Mouse (Mus musculus) spleen, postnatal 4 days (tissue): ENCODE measurements around the gene Dock9.

ENCODE experiments used
- DNase-seq, 2 experiments: peaks; one replicate each; pipeline ENCODE4 v3.0.0; 2022; ENCODE audit warnings: low spot score in 2 of 2

Dock9 gene

DNA sequence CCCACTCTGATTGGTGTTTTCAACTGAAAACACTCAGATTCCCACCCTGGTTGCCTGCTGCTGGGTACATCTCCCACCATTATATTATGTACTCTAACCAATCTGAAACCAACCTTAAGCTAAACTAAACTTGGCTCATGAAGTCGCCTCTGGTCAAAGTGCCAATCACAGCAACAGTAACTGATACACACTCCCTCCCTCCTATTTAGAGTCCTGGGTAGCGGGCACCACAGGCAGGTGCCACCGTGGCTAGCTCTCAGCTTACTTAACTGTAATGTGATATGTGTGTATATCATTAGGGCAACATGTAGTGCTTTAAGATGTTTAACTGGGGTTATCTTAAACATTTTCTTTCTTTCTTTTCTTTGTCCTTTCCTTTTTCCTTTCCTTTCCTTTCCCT is 177.1 kb downstream of the Dock9 start:
- no peak for DNase-seq

DNA sequence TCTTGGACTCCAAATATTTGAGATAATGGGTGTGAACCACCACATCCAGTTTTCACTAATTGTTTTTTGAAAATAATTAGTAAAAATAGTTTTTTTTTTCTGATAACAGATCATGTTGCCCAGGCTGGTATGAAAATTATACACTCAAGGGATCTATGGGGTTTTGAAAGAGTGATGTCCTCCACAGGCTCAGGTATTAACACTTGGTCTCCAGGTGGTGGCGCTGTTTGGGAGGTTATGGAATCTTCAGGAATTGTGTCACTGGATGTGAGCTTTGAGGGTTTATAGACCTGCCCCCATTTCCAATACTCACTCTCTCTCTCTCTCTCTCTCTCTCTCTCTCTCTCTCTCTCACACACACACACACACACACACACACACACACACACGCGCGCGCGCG is 177.5 kb downstream of the Dock9 start:
- no peak for DNase-seq

DNA sequence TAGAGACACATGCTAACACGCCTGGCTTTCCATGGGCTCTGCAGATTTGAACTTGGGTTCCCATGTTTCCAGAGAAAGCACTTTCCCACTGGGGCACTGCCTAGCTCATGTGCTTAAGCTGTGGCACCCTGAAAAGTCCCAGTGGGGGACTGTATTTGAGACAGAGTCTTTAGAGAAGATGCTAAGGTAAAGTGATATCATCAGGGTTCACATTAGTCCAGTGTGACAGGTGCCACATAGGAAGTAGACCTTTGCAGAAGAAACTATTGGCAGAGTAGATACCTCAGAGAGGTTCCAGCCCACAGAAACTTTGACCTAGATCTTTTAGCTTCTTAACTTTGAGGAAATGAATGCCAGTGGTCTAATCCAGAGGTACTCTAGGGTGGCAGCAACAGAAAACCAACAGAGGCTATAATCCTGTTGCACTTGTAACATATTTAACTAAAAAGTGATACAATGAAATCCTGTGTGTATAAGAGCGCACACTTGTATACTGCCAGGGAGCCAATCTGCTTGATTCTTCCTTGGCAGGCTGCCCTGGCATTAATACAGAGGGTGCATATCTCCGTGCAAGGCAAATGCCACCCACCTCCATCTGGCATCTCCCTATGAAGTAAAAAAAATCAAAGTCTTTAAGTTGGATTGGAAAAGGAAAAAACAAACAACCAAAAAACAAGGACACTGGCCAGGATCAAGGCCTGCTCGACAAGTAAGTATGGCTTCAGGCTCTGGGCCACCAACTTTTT is 179.8 kb downstream of the Dock9 start:
- DNase-seq = no peak

DNA sequence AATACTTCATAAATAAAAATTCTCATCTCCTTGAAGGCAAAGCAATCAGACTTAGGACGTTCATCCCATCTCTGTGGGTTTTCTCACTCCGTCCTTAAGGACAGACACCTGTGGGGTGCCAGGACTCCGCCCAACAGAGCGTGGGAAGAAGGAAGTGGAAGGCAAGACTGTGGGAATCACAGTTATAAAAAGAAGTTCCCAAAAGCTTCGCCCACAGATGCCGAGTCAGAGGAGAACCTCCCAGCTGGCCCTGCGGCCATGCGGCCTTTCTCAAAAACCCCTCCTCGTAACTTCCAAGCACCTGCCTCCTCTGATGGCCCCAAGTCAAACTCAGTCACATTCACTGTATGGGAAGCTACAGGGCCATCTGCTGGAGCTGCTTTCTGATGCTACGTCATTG is 182.2 kb downstream of the Dock9 start:
- DNase-seq = no peak

DNA sequence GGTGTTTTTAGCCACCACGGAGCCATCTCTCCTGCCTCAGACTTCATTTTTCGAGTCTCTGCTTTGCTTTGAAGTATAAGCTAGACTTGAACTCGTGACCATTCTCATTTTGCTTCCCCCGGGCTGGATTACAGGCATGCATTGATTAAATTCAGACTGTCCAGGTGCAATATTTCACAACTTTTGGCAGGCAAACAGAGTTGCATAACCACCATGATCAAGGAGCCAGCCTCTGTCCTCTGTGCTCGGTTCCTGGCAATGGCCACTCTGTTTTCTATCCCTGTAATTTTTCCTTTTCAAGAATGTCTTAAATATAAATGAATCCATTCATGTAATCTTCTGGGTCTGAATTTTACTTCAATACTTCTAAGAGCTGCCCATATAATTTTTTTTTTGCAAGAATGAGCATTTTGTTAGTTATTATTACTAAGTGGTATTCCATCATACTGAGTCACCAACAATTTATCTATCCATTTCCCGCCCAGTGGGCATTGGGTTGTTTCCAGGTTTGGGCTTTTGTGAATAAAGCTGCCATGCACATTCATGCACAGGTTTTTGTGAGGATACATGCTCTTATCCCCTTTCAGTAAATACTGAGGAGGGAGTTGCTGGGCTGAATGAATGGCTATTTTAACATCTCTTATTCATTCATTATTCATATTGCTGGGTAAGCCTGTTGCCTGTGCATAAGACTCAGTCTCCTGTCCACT is 183.0 kb downstream of the Dock9 start:
- no peak for DNase-seq

DNA sequence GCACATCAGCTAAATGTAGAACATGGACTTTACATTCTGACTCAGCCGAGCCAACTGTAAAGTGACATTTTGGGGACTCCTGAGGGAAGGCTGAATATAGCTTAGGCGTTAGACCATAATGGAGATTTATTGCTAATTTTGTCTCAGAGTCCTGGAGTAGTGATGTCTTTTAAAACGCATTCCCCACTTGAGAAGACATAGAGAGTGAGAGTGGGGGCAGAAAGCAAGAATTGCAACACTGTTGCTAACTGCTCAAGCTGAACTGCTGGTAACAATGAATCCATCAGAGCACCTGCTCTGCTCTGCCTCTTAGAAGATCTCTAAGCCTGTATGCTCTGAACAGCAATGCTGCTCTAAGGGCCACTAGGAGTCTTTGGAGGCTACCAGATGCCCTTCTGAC is 184.1 kb downstream of the Dock9 start:
- no peak for DNase-seq

DNA sequence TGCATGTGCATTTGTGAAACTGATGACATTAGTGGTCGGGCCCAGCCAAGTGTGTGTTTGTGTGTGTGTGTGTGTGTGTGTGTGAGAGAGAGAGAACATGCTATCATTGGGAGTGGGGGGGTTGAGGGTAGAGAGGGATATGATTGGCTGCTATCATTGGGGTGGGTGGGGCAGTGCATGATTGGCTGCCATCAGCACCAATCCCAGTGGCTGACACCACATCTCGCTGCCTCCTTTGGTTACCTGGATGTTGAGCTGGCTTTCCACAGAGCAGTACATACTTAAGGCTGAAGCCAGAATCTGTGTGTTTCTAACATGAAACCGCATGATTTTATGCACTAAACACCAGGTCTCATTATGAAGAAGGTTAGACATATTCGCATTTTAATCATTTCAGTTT is 184.7 kb downstream of the Dock9 start:
- DNase-seq = no peak

DNA sequence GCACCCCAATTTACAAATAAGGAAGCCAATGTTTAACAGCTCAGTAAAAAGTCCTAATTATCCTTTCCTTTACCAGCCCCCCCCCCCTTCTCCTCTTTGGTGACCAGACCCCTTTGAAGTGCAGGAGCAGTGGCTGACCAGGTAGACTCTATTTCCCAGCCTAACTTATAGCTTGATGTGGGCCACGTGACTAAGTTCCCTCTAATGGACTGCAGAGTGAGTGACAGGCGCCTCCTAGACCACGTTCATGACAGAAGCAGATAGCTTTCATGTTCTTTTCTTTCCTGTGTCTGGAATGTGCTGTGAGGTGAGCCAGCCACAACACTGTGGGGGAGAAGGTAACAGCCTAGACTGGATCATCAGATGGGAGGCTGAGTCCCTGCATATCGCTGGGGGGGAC is 186.1 kb downstream of the Dock9 start:
- no peak for DNase-seq

DNA sequence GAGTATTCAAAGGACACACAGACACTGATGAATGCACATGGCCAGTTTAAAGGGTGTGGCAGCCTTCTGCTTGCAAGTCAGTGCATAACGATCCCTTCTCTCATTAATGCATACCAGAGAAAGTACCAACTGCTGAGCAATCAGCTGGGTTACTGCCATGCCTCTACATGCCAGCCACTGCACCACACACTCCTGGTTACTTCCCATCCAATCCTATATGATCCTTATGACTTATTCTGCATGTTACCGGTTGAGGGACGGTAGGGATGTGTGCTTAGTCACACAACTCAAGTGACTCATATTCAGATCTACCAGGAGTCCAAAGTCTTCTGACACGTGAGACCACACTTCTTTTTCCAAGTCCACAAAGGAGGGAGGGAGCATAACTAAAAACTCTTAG is 186.5 kb downstream of the Dock9 start:
- no peak for DNase-seq

DNA sequence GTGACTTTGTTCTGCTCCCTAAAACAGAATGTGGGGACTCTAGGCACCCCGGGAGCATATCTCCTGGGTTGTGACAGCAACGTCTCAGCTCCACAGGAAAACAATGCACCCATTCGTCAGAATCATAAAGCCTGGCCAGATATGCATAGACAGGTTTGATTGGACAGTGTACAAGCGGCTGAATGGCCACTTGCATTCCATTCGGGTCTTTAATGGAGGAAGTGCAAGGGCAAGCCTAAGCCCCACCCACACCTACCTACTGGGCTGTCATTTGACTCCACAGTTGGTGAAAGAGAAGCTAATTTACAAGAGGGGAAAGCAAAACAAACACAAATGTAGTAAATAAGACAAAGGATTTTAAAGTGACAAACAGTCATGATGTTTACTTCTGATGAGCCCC is 189.1 kb downstream of the Dock9 start:
- DNase-seq = no peak

DNA sequence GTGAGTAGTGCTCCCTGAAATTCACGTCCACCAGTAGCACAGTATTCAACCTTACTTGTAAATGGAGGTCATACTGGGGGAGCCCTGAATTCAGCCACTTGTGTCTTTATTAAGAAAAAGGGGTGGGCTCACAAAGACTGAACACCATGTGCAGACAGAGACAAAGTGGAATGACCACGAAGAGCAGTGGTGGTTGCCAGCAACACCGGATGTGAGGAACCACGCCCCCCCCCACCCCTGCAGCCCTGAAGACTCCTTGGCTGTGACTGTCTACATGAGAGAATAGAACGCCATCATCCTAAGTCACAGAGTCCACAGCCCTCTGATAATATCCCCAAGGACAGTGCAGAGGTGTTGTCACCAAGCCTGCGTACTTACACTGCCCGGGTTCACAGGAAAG is 191.2 kb downstream of the Dock9 start:
- DNase-seq = no peak

DNA sequence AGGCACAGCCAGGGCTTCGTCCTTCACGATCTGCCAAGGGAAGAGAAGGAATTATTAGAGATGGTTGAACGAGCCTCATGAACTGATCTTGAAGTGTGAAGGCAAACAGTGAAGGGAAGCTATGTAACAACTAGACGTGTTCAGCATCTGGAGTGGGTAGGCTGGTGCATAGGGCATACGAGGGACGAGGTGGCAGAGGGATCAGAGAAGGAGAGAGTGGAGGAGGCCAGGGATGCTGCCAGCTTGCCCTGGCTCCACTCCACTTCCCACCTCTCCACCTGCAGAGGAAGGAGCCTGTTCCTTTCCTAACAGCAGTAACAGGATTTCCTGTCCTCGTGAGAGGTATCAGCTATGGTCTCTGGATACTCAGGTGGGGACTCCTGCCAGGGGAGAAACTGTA is 192.4 kb downstream of the Dock9 start:
- no peak for DNase-seq

DNA sequence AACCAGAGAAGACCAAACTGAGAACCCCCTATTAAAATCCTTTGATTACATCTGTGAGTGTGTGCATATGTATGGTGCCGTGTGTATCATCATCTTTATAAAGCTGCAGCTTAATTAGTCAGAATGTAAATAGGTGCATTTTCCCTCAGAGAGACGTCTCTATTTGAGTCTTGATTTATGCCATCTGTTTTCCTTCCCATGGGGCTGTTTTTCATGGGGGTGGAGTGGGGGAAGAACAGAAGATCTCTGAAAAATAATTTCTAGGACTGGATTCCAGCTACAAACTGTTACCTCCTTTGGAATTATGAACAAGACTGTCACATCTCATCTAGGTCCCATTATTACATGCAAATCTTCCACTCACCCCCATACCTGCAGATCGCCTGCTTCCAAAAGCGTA is 193.1 kb downstream of the Dock9 start:
- no peak for DNase-seq

DNA sequence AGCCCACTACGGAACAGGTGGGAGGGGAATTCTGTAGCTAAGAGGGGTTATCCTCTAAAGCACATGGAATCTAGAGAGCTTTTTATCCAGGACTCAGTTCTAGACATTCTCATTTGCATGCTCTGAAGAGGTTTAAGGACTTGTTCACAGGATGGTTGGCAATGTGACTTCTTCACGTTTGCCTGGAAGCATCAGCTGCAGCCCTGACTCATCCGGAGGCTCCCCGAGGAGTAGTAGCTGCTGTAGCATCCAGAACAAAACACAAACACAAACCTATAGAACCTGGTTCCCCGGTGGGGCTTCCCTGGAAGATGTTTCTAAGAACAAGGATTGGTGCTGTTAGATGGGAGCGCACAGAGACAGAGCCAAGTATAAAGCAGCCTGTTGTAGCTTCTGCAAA is 195.0 kb downstream of the Dock9 start:
- DNase-seq = no peak

DNA sequence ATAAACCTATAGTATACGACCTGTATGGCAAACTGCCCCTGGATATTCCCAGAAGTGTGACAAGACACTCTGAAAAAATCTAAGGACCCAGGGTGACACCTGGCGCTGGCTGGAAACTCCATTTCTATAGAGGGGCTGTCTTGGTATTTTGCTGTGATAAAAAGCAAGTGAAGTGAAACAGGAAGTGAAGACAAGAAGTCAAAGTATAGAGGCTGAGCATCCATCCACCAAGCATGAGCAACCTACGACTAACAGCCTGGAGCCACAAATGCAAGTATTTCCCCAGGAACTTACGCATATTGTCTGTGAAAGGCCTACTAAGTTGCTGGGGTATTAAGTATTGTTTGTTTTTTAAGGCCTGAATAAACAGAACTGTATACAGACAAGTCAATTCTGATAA is 197.1 kb downstream of the Dock9 start:
- no peak for DNase-seq

DNA sequence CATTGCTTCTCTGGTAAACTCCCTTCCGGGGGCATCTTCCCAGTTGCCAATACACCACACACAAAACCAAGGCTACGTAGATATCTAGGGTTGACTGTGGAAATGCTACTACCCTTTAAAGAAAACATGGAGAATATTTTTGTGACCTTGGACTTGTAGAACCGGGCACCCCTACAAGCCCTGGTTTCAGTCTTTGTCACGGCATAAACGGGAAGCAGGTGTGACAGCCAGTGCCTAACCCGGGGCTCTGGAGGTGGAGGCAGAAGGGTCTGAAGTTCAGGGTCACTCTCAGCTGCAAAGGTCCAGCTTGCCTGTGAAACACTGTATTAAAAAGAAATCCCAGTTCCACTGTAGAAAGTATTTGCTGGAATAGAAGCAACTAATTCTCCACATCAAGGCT is 200.6 kb downstream of the Dock9 start:
- no peak for DNase-seq

DNA sequence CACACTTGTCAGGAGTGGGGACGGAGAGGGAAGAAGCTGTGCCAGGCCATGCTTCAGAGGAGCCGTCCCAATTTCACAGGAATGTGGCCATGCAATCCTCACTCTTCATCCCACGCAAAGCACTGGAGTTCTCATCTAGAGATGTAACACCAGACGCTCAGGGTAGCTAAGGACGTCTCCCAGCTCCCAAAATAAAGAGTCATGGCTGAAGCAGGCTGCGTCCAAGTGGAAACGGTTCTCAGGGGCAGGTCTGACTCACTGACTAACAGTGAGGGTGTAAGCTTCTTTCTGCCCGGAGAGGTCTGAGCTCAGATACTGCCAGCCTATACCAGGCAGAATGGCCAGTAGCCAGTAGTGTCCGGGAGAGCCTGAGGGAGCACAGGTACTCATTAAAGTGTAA is 201.0 kb downstream of the Dock9 start:
- no peak for DNase-seq

DNA sequence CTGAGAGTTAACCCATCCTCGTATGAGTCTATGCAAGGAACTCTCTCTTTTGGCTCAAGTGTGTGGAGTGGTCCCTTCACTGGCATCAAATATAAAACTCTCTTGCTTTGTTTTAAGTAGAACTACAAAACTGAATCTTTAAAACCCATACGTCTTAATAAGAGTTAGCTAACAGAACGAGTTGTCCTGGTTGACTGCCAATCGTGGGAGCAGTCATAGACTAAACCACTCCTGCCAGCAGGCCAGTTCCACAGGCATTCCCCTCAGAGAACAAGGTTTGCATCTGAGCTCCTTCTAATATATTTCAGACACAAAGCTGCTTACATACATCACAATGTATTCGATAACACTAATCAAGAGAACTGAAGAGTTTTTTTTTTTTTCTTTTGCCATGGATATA is 203.0 kb downstream of the Dock9 start:
- no peak for DNase-seq

DNA sequence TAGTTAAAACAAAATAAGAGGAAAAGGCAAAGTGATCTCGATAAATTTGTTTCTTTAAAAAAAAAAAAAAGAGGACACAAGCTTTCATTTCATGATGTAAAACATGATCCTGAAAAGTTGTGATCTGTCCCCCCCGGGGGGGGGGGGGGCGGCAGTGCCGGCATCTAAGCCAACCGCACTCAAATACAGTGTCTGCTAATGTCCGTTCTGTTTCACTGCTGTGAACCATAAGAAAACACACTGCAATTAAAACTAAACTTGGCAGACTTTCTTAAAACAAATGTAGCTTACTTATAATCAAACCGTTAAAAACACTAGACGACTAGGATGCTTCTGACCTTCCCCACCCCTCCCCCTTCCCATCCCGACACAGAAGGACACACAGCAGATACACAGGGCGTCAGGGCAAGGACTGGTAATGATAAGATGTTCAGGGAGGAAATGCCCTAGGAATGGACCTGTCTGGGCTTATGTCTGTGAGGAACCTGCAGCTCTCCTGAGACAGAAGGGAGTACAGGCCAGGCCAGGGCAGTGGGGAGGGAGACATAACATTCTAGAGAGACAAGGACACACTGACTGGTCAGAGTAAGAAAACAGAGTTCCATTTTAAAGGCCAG is 204.2 kb downstream of the Dock9 start:
- DNase-seq = no peak

DNA sequence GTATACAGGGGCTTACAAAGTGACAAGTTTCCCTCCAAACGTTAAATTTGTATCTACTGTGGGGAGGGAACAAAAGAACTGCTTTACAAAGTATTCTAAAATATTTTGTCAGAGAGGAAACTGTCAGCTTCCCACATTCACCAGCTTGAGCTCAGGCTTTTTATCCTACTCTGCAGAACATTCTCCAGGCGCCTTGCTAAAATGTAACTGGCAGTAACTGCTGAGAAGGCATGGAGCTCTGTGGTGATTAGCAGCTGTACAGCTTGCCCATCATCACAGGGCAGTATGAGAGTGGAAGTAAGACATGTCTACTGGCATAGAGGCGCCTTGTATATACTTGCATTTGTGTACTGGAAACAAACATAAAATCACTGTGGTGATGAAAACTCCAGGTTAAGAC is 204.7 kb downstream of the Dock9 start:
- no peak for DNase-seq

DNA sequence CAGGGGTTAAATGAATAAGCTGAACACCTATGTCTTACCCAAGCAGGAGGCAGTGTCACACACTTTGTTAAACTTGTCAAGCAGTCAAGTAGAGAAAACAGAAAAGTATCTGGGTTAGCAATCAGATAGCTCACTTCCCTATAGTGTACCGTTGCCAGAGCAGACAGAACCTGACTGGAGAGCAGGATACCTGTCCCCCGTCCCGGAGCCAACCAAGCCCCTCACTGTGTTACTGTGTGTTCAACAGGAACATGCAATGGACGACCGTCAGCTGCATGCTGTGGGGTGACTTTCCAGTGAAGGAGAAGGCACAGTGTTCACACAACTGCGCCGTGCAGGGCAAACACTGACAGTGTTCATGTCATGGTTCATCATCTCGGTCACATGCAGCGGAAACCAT is 205.3 kb downstream of the Dock9 start:
- DNase-seq = no peak

DNA sequence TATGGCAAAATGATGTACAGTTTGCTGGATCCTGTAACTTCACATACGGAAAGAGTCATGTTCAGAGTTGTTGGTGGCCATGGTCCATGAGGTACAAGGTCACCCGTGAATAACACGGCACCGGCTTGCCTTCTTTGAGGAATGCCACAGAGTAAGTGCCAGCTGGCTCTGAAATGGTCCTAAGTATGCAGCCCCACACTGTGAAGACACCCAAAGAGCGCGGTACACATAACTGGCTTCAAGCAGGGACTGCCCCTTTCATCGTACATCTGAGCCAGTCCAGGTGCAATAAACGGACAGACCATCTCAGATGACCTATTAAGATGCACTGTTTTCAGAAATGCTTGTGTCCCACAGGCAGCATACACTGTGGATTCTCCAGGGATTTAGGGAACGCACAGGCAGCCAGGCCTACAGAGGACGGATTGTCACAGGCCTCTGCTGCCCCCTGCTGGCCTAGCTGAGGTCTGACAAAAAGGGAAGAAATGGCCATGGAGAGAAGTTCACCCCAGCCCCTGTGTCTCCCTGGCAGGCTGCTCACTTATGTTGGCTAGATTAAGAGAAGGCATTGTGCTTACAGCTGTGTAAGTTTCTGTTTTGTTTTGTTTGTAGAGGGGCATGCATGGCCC is 208.4 kb downstream of the Dock9 start:
- peak; percentile 50 to 85 for DNase-seq

DNA sequence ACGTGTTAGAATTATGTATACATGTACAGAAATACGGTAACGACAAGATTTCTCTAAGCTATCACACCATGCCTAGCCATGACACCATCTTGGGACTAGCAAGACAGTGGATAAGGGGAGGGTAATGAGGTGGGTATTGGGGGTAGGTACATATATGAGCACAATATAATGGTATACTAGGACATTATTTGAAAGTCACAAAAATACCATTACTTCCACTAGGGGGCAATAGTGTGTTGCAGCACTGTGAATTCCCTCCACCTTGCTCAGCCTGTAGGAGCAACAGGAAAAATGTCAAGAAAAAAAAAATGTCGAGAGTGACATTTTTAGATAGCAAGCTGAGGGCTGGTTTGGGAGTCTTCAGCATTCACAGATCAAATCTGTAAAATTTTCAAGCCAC is 209.2 kb downstream of the Dock9 start:
- no peak for DNase-seq
